Mouse (Mus musculus) mouse embryonic stem cell (cell line): ENCODE results near the gene Iqce.

Experiments
- in situ Hi-C, 2 experiments: fragments of 300-500 bp; cut with MboI; formaldehyde crosslinking; loops; 1 replicate in 1 of 2; 3 replicates in 1 of 2; pipeline ENCODE4 v1.14.3; 2019 to 2020; ENCODE audit warnings: low sequenced_read_pairs in 2 of 2, low pct_unique_long_range_greater_than_20kb in 1 of 2, mixed read lengths in 1 of 2; ENCODE audit not compliant: unreplicated experiment in 1 of 2

Gene Iqce

GRCm38 (mm10) chr5:140711040-140711439 lies 8.9 kb upstream of the Iqce start:
- in situ Hi-C loops = no loop called here

GRCm38 (mm10) chr5:140710315-140710714 lies 8.1 kb upstream of the Iqce start:
- in situ Hi-C loops = no loop called here

- in situ Hi-C loops = no loop called here
Observed at GRCm38 (mm10) chr5:140705501-140706171, 3.5 kb upstream of the Iqce start.

- in situ Hi-C loops = no loop called here
Observed at GRCm38 (mm10) chr5:140704378-140705251, 2.4 kb upstream of the Iqce start, which contains the start of gene Brat1. Gene Brat1, plus strand, starts transcription at chr5:140705011.

- in situ Hi-C loops = no loop called here
Observed at GRCm38 (mm10) chr5:140703480-140704377, 1.6 kb upstream of the Iqce start.

- in situ Hi-C loops = no loop called here
Observed at GRCm38 (mm10) chr5:140702618-140703175, 519 bp upstream of the Iqce start.

- in situ Hi-C loops = no loop called here
Observed at GRCm38 (mm10) chr5:140701661-140702060, 517 bp downstream of the Iqce start.

GRCm38 (mm10) chr5:140699776-140700175 lies 2.4 kb downstream of the Iqce start:
- in situ Hi-C loops = no loop called here

GRCm38 (mm10) chr5:140695987-140696386 lies 6.2 kb downstream of the Iqce start:
- in situ Hi-C loops = no loop called here

- in situ Hi-C loops = no loop called here
Observed at GRCm38 (mm10) chr5:140688434-140688833, 13.7 kb downstream of the Iqce start.

GRCm38 (mm10) chr5:140684343-140685148 lies 17.6 kb downstream of the Iqce start:
- in situ Hi-C loops = no loop called here

- in situ Hi-C loops = no loop called here
Observed at GRCm38 (mm10) chr5:140682113-140682512, 20.1 kb downstream of the Iqce start.

- in situ Hi-C loops = no loop called here
Observed at GRCm38 (mm10) chr5:140680950-140681349, 21.2 kb downstream of the Iqce start.

- in situ Hi-C loops = no loop called here
Observed at GRCm38 (mm10) chr5:140680051-140680450, 22.1 kb downstream of the Iqce start.

- in situ Hi-C loops = no loop called here
Observed at GRCm38 (mm10) chr5:140677137-140677536, 25.0 kb downstream of the Iqce start.

GRCm38 (mm10) chr5:140675640-140676039 lies 26.5 kb downstream of the Iqce start:
- in situ Hi-C loops = no loop called here

- in situ Hi-C loops = no loop called here
Observed at GRCm38 (mm10) chr5:140675079-140675478, 27.1 kb downstream of the Iqce start.

- in situ Hi-C loops = no loop called here
Observed at GRCm38 (mm10) chr5:140674036-140674435, 28.1 kb downstream of the Iqce start.
